Mouse (Mus musculus) heart, postnatal 0 days (tissue): Measurements from ENCODE around the gene Cib1. TPM values are rescaled to one million over a fixed set of nuclear protein-coding genes. Genes with fewer than 3 reads are reported as not detected.

ENCODE experiments used
- ATAC-seq: fragments of 200-750 bp; cut with Nextera tagmentation; 2 replicates; pipeline ENCODE4 v1.8.0; 2017; ENCODE audit warnings: low read depth, moderate number of reproducible peaks, moderate library complexity; ENCODE audit not compliant: insufficient read depth
- DNase-seq: peaks from one replicate; pipeline ENCODE4 v3.0.0-alpha.2; 2016; ENCODE audit warnings: low spot score
- H3K27ac ChIP-seq: fragments of 300-500 bp; sonication (generic); 2 replicates; pipeline ENCODE4 v1.5.1; 2014; ENCODE audit warnings: low read depth, mild to moderate bottlenecking
- H3K27me3 ChIP-seq: fragments of 300-500 bp; sonication (generic); 2 replicates; pipeline ENCODE4 v1.6.1; 2014; ENCODE audit warnings: low read length, mixed read lengths; ENCODE audit not compliant: control insufficient read depth, insufficient read depth
- H3K36me3 ChIP-seq: fragments of 300-500 bp; sonication (generic); replicated peaks from 2 replicates; pipeline ENCODE4 v1.6.1; 2014; ENCODE audit warnings: low read length, mixed read lengths; ENCODE audit not compliant: control insufficient read depth, insufficient read depth
- H3K4me1 ChIP-seq: fragments of 300-500 bp; sonication (generic); 2 replicates; pipeline ENCODE4 v1.6.1; 2014; ENCODE audit warnings: antibody characterized with exemption; ENCODE audit not compliant: control insufficient read depth, insufficient read depth
- H3K4me2 ChIP-seq: fragments of 300-500 bp; sonication (generic); 2 replicates; pipeline ENCODE4 v1.6.1; 2014; ENCODE audit warnings: low read depth, mild to moderate bottlenecking, low read length, moderate library complexity
- H3K4me3 ChIP-seq: fragments of 300-500 bp; sonication (generic); 2 replicates; pipeline ENCODE4 v1.5.1; 2014; ENCODE audit warnings: low read depth, low read length
- H3K9ac ChIP-seq: fragments of 300-500 bp; sonication (generic); replicated peaks from 2 replicates; pipeline ENCODE4 v1.6.1; 2014; ENCODE audit warnings: low read depth, low read length, mixed read lengths
- H3K9me3 ChIP-seq: fragments of 300-500 bp; sonication (generic); replicated peaks from 2 replicates; pipeline ENCODE4 v1.6.1; 2016; ENCODE audit warnings: low read length; ENCODE audit not compliant: control insufficient read depth
- CTCF ChIP-seq: IDR thresholded peaks from 2 replicates; pipeline ENCODE4 v1.5.1; 2016; ENCODE audit warnings: antibody characterized with exemption, control low read depth, low read depth
- EP300 ChIP-seq: IDR thresholded peaks from 2 replicates; pipeline ENCODE4 v1.6.1; 2016; ENCODE audit warnings: antibody characterized with exemption, low read depth
- WGBS: fragments of 180-500 bp; shearing (Covaris S2); extraction: QIAGEN DNeasy Blood & Tissue Kit; methylation state at CpG from one replicate; pipeline ENCODE4 v1.1.7; 2014; 5-methylcytosine and 5-hydroxymethylcytosine counted together
- polyA plus RNA-seq: library from polyadenylated mRNA; unstranded; fragments of >200 nt; fragmentation: Nextera tagmentation; extraction: Ambion mirVana; gene quantifications from 2 replicates; pipeline ENCODE4 v1.2.1, GENCODE M21; 2015
- total RNA-seq: library from RNA; depleted of rRNA; stranded (reverse); fragments of >200 nt; gene quantifications from 2 replicates; pipeline ENCODE4 v1.2.3, GENCODE M21; 2014; ENCODE audit warnings: low replicate concordance

Gene Cib1
- total and polyA plus RNA-seq, 2 experiments from 2014 or later: 26.0 to 57.4 TPM

- Histone ChIP-seq H3K9ac (no peak overlapping the region), H3K27me3 (no peaks in the 10 kb centered on the region), H3K27ac (no peak overlapping the region; the same call in 1 of the 2 replicates), H3K9me3 (no peaks in the 10 kb centered on the region), H3K36me3 (no peaks in the 10 kb centered on the region), H3K4me3 (no peak overlapping the region), H3K4me1 (peaks cover 27% of the 10 kb centered on the region; the same call in 1 of the 2 replicates), H3K4me2 (peak overlapping the region; percentile 89)
- TF ChIP-seq EP300 (no peak), CTCF (no peak)
- WGBS: 41% methylated on average over 4 of the region's 4 CpGs
- ATAC-seq: no peak
- DNase-seq: peak; percentile 43
Observed at GRCm38 (mm10) chr7:80197371-80197770, 35.2 kb downstream of the Cib1 start.

DNA sequence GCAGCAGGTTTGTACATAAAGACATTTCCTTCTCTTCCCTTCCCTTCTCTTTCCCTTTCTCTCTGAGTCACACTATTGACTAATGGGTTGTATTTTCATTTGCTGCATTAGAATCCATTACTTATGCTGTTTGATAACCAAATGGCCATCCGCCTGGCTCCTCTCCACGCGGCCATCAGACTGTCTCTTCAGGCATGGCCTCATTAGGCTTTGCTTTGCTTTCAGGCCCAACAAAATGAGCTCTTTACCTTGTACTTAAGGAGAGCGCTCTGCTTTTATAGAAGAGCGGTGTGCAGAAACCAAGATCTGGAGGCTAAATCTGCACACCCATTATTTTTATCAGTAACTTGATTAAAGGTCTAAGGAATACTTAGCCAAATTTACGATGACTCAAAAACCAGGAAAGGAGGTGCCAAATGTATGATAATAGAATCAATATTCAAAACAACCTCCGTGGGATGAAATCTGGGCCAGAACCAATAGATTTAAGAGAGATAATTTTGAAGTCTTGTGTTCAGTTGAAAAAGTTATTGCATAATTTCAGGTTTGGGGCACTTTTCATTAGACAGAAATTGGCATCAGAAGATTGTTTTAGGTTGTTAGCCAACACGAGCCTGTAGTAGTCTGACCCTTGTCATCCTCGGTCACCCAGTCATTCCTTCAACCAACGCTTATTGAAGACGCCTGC, 36.9 kb downstream of the Cib1 start:
- H3K9ac ChIP-seq: no peak overlapping the region
- no peaks in the 10 kb centered on the region for H3K36me3 ChIP-seq
- peaks cover 43% of the 10 kb centered on the region for H3K4me1 ChIP-seq
- ATAC-seq: no peak
- WGBS: 84% methylated on average over 10 of the region's 11 CpGs
- no peak overlapping the region for H3K4me2 ChIP-seq
- DNase-seq: no peak
- TF ChIP-seq CTCF: no peak
- no peak for TF ChIP-seq EP300
- H3K4me3 ChIP-seq: no peak overlapping the region
- no peaks in the 10 kb centered on the region for H3K9me3 ChIP-seq
- H3K27me3 ChIP-seq: no peaks in the 10 kb centered on the region
- H3K27ac ChIP-seq: no peak overlapping the region

DNA sequence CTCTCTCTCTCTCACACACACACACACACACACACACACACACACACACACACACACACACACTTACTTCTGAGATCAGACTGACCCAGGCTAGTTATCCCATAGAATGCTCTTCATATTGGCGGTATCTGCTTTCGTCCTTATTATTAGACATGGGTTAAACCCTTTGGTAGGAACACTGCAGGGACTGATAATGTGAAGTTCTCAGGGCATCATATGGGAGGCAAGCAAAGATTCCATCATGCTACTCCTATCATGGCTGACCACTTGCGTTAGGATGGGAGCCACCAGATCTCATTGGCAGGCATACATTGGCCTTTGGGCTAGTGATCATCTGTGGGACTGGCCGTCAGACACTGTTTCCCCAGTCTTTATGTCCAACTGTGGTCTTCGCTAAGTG, 37.5 kb downstream of the Cib1 start:
- H3K4me2 ChIP-seq: no peak overlapping the region
- peaks cover 43% of the 10 kb centered on the region for H3K4me1 ChIP-seq
- H3K27ac ChIP-seq: no peak overlapping the region
- DNase-seq (no peak), ATAC-seq (no peak)
- H3K36me3 ChIP-seq: no peaks in the 10 kb centered on the region
- no peak overlapping the region for H3K4me3 ChIP-seq
- no peaks in the 10 kb centered on the region for H3K27me3 ChIP-seq
- no peaks in the 10 kb centered on the region for H3K9me3 ChIP-seq
- TF ChIP-seq CTCF (no peak), EP300 (no peak)
- H3K9ac ChIP-seq: no peak overlapping the region
- WGBS: 89% methylated on average over 5 of the region's 5 CpGs

DNA sequence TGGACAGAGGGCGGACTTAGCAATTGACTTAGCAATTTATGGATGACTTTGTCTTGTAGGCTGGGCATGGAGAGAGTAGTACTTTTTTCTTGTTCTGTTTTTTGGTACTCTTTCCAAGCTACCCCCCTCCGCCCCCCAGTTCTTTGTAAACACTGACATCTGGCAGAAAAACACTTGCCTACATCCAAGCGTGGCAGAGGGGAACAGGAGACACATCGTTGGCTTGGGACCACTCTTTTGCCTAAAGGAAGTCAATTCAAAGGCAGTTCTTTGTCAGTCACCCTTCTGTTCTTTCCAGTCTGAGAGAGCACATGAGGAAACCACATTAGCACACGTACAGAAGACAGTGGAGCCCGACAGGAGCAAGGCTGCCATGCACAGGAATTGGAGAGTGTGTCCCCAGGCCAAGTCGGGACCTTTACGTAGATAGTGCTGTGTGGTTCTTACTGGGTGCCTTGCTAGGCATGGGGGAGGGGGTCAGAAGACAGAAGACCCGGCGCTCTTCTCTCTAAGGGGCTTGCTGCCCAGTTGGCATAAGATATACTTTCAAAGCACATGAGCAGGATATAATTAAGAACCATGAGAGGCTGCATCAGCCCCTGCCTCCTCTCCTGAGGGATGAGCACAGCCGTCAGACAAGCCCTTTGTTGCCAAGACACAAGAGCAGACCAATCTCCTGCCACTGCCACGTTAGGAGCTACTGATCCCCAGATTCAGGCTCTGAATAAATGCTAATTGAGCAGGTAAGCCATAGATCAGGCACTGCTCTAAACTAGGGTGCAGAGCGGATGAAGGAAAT, 38.5 kb downstream of the Cib1 start:
- 69% methylated on average over 13 of the region's 13 CpGs for WGBS
- Histone ChIP-seq H3K27ac (no peak overlapping the region), H3K4me3 (no peak overlapping the region), H3K4me2 (no peak overlapping the region), H3K9ac (0 out of 2 replicates have a peak overlapping the region, but pooled peaks have one; percentile 26), H3K36me3 (no peaks in the 10 kb centered on the region), H3K4me1 (peaks cover 38% of the 10 kb centered on the region), H3K9me3 (no peaks in the 10 kb centered on the region), H3K27me3 (no peaks in the 10 kb centered on the region)
- TF ChIP-seq CTCF (no peak), EP300 (no peak)
- DNase-seq (no peak), ATAC-seq (no peak)

- Histone ChIP-seq H3K27ac (peak overlapping the region; percentile 86), H3K36me3 (no peaks in the 10 kb centered on the region), H3K4me3 (peak overlapping the region; percentile 16; the same call in 1 of the 2 replicates), H3K27me3 (no peaks in the 10 kb centered on the region), H3K4me1 (peaks cover 35% of the 10 kb centered on the region), H3K9ac (0 out of 2 replicates have a peak overlapping the region, but pooled peaks have one; percentile 3), H3K4me2 (peak overlapping the region; percentile 51), H3K9me3 (no peaks in the 10 kb centered on the region)
- 14% methylated on average over 16 of the region's 16 CpGs for WGBS
- DNase-seq (peak; percentile 92), ATAC-seq (peak; percentile 91)
- 0 out of 2 replicates have a peak, but pooled peaks have one; percentile 8 for TF ChIP-seq CTCF
- TF ChIP-seq EP300: peak; percentile 68
Observed at GRCm38 (mm10) chr7:80192226-80193061, 40.2 kb downstream of the Cib1 start.
